In the genomic region with DNA sequence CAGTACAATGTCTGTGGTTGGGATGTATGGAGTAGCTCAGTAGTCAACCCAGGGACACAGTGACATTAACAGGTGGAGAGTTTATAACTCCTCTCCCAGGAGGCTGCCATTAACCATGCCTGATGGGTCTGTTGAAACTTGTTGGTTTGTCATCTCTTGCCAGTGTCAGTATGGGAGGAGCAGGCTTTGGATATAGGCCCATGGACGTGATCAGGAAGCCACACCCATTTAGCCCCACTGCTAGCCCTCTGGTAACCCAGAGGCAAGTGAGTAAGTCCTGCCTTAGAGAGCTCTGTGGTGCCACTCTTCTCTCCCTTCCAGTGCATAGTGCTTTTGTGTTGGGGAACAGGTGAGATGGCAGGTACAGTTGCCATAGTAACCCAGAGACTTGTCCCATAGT, we compare ENCODE assay signal across 20 mouse cellular contexts.
"Had no signal": no experiment of that assay in that cellular context is flagged by ENCODE, and none has a peak within 500 bp of the region (broad histone marks: within the 10 kb centered on the region; RNA-seq: fewer than 3 reads in every experiment).

No protein-coding gene starts in this region.

- H3K27me3 ChIP-seq: limb, embryonic 13.5 days; liver, embryonic 12.5 days; liver, embryonic 15.5 days; lung, embryonic 15.5 days; megakaryocyte, embryonic 14.5 days; midbrain, embryonic 13.5 days; neural tube, embryonic 13.5 days had no signal

- DNase-seq: kidney, postnatal 14 days; kidney, postnatal 4 days; layer of hippocampus, adult 9-11 months; liver; lung, adult 18-20 months; lung, postnatal 10 days; lung, postnatal 36 days; thymus, adult 18-20 months; thymus, postnatal 36 days had no signal

- H3K4me3 ChIP-seq: layer of hippocampus, adult 2 months; limb, embryonic 10.5 days; limb, embryonic 13.5 days; liver, embryonic 12.5 days; liver, embryonic 15.5 days; lung, embryonic 15.5 days; megakaryocyte, embryonic 14.5 days; midbrain, embryonic 10.5 days; midbrain, embryonic 13.5 days; myocyte; neural tube, embryonic 13.5 days had no signal
